ENCODE assay signal across 15 mouse cellular contexts in the genomic region with DNA sequence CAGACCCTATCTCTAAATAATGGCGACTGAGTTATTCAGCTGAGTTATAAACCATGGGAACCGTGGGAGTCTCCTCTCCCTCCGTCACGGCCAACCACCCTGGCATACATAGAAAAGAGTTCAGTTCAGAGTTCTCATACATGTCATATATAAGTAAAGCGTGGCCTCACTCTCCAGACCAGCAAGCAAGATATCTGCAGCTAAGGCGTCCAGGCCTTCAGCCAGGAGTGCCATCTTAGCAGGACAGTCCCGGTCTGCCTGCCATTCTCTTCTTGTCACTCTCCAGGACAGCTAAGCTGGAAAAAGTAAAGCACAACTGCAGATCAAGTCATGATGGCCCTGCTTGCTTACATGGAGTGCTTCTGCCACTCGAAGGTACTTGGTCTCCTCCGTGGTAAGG.
"Had no signal": no experiment of that assay in that cellular context is flagged by ENCODE, and none has a peak within 500 bp of the region (broad histone marks: within the 10 kb centered on the region; RNA-seq: fewer than 3 reads in every experiment).

No protein-coding gene starts in this region.

- DNase-seq: liver, postnatal 0 days; lung, adult 2 months; lung, postnatal 14 days; midbrain, embryonic 14.5 days; retina, postnatal 1 day; right cerebral cortex, postnatal 4 days; spleen, adult 18-20 months; thymus, adult 18-20 months; thymus, postnatal 14 days; thymus, postnatal 36 days had no signal

- H3K4me1 ChIP-seq: lung, embryonic 15.5 days; midbrain, embryonic 12.5 days; neural tube, embryonic 12.5 days had no signal

- H3K4me3 ChIP-seq: lung, embryonic 15.5 days; megakaryocyte, embryonic 14.5 days; midbrain, embryonic 12.5 days; neural tube, embryonic 12.5 days had no signal

- H3K27ac ChIP-seq: lung, embryonic 15.5 days; macrophage; midbrain, embryonic 12.5 days; neural tube, embryonic 12.5 days had no signal
